Mouse (Mus musculus) limb, embryonic 11.5 days (tissue): ENCODE results near the gene Gsta4. TPM values are rescaled to one million over a fixed set of nuclear protein-coding genes. Genes with fewer than 3 reads are reported as not detected.

Experiments used
- polyA plus RNA-seq: library from polyadenylated mRNA; unstranded; fragments of >200 nt; fragmentation: Nextera tagmentation; extraction: Ambion mirVana; gene quantifications from 2 replicates; pipeline ENCODE4 v1.2.1, GENCODE M21; 2014

The Gsta4 gene
- polyA plus RNA-seq, 1 experiment from 2014 or later = 157 TPM

Other genes with a start within 250 kb of the Gsta4 start
- gene Gcm1, start 130.8 kb upstream of the Gsta4 start, polyA plus RNA-seq = 0.09 and 0.25 TPM in 2 replicates
- gene Fbxo9, start 73.7 kb upstream of the Gsta4 start, polyA plus RNA-seq = 31.9 and 33.2 TPM in 2 replicates
- gene Ick, start 73.6 kb upstream of the Gsta4 start, polyA plus RNA-seq = 42.7 and 47.5 TPM in 2 replicates
- gene Gsta1, start 47.9 kb downstream of the Gsta4 start, polyA plus RNA-seq = not detected in 2 replicates
- not detected in 2 replicates for gene Gm3776, start 74.4 kb downstream of the Gsta4 start, polyA plus RNA-seq
- gene Gm10639, start 107.1 kb downstream of the Gsta4 start, polyA plus RNA-seq = not detected in 2 replicates
- not detected in 2 replicates for gene Omt2a, start 132.0 kb downstream of the Gsta4 start, polyA plus RNA-seq
- not detected in 2 replicates for gene Omt2b, start 144.8 kb downstream of the Gsta4 start, polyA plus RNA-seq
- not detected in 2 replicates for gene Gsta2, start 173.0 kb downstream of the Gsta4 start, polyA plus RNA-seq
- 0.33 TPM in 1 of 2 replicates, not detected in the other for gene Dppa5a, start 185.4 kb downstream of the Gsta4 start, polyA plus RNA-seq
- gene Ooep, start 196.0 kb downstream of the Gsta4 start, polyA plus RNA-seq = 1.5 and 1.6 TPM in 2 replicates
- gene Ddx43, start 213.0 kb downstream of the Gsta4 start, polyA plus RNA-seq = 0.17 and 0.47 TPM in 2 replicates